Mouse (Mus musculus) common myeloid progenitor, adult 5-6 weeks (primary cell): ENCODE measurements at regions not wholly inside any gene's neighbourhood (a gene's known extent, or its start where the extent isn't known, plus 50 kb on each side); places are given as distances from the start of the nearest gene placed in this dataset.

Source experiments
- ATAC-seq: replicated peaks from 2 replicates; pipeline ENCODE4 v1.8.0; 2016; ENCODE audit warnings: low read depth, mild to moderate bottlenecking, moderate TSS enrichment, inconsistent platforms; ENCODE audit not compliant: poor library complexity, severe bottlenecking

DNA sequence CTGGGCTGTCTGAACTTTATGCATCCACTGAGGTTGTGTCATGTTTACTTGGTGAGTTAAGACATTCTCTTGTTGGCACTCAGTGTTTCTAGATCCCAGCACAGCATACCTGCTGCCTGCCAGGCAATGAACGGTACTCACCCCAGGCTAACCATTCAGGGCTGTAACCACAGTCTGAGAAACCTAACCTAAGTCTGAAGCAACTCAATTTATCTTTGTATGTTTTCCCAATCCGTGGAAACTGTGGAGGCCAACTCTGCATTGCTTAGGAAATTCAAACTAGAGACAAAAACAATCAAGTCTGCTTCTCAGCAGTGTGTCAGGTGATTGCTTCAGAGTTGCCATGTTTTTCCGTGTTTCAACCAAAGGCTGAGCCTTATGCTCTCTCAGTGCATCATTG, 118.5 kb upstream of the Ccdc122 start:
- no peak for ATAC-seq

DNA sequence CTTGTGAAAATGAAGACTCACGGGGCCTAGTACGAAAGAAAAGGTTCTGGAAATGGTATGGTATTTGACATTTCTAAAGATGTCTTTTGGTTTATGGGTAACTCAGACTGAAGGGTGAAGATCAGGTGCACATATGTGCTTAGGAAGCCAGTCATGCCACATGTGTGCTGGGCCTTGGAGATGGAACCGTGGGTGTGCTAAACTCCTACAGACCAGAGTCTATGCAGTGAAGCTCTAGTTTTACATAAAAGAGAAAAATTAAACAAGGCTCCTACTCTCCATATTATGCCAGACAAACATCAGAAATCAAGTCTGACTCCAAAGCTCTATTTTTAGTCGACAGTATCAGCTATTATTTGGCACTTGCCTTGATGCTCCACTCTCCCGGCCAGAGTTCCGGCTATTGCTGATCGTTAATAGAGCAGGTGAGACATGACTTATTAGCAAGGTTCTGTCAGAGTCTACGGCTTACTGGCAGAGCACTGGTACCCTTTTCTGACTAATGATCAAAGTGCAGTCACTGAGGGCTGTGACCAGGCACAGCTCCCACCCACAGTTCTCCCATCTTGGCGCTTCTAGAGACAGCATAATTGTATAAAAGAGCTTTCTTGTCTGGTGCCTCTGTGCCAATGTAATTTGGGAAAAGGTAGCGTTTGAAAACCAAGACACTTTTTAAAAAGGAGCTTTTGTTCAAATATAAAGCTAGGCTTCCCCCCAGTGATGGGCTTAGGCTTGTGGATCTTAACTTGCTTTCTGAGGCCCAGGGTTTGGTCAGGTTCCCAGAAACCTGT, 119.2 kb upstream of the Ccdc122 start:
- no peak for ATAC-seq

DNA sequence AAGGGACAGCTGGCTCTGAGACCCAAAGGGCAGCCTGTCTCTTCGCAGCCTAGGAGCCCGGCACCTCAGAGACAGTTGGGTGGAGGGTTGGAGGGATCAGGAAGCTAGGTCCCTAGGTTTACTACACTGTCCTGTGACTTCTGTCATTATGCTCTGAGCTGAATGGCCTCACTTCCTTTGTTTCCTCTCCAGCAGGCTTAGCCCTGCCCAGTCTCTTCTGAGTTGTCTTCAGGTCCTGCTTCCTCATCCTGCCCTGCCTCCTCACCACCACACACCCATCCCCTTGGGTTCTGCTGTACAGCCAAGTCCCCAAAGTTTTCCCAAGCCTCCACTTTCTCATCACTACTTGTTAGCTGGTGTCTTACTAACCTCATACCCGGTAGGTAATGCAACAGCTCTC, 122.7 kb upstream of the Ccdc122 start:
- ATAC-seq = peak; percentile 64

DNA sequence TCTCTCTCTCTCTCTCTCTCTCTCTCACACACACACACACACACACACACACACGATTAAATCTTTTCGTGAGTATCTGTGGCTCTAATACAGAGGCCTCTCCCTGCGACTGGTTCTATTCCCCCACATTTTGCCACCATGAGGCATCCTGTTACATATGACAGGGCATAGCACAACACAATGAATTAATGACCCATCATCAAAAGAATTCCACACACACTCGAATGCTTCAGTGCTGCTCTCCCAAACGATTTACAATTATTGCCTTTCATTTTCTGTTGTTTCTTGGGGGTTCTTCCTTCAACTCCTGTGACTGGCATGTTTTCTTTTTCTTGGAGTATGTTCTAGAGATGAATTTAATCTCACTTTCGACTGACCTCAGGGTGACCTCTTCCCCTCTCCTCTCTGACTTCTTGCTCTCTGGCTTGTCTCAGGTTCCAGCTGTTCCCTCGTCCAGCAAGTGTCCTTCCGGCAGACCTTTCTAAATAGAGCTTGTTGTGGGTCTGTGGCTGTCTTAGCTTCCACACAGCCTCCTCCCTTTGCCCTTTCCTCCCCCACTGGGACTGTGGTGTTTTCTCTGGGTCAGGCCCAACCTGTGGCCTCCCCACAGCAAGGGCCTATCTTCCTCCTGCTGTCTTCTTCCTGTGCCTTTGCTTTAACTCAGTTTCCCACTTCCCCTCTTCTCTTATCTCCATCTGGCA, 124.1 kb upstream of the Ccdc122 start:
- ATAC-seq = peak; percentile 81

DNA sequence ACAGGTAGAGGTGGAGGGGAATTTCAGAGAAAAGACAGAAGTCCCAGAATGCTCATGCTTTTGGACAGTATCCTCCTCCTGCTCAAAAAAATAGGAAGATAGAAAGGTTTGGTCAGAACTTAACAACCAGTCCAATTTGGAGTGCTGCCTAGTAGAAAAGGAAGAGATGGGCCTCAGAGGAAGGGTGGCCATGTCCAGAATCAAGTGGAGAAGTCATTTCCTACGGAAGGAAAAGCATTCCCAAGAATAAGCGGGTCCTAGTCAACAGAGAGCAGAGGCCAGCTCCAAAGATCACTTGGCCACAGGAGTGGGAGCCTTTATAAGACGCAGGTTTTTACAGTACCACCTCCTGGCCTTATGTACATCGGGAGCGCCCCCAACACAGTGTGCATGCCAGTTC, 125.3 kb upstream of the Ccdc122 start:
- no peak for ATAC-seq

DNA sequence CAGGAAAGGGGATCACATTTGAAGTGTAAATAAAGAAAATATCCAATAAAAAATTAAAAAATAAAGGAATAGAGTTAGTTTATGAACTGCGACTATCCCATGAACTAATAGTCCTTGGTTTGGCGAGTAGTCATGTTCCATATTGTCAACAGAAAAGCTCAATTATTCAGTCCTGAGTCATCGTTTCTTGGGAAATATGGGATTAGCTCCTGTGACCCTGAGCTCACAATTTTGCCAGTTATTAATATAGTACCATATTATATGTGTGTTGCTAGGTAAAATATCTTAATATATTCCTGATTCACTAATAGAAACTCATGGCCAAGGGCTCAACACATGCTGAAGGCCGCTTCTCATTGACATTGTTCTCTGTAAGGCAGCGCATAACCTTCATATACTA, 126.4 kb upstream of the Ccdc122 start:
- ATAC-seq = no peak

DNA sequence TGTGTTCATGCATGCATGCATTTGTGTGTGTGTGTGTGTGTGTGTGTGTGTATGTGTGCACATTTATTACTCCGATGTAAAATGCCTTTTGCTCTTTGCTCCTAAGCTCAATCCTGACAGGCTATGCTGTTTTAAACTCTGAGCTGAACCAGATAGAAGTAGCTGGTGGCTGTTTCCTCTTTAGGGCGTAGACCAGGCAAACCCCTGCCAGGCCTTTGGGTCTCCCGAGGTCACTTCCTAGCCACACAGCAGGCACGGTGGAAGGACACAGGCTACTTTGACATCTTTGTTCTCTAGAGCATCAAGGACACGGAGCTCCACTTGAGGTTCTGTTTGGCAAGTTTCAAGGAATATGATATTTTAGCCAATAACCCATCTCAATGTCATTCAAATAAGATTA, 128.6 kb upstream of the Ccdc122 start:
- ATAC-seq = no peak

DNA sequence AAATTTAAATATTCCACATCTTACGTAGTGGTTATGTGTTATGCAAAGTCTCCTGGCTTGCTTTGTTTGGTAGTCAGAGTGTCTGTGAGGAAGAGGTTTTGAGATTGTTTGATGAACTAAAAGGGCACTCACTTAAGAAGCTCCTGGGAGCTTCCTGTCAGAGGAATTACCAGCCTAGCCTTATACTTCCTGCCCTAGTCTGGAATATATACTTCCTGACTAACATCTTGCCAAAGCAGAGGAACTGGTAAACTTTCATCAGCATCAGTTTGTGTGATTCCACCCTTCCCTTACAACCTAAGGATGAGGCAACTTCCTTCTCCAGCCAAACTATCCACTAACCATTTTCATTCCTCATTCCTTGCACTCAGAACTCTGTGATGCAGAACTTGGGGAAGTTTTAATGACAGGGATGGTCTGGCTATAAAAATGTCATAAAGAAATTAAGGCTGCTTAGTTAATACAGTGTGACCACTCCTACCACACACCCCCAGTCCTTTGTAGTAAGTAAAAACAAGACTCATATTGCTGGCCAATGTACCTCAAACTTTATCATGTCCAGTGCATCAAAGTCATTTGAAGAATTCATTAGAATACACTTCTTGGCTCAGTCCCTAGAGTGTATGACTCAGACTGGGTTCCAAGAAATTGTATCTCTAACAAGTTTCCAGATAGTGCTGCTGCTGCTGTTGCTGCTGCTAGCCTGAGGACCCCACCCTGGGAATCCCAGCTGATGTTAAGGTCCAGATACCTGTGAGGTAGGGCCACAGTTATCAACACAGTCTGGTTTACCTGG, 133.4 kb upstream of the Ccdc122 start:
- ATAC-seq = no peak

DNA sequence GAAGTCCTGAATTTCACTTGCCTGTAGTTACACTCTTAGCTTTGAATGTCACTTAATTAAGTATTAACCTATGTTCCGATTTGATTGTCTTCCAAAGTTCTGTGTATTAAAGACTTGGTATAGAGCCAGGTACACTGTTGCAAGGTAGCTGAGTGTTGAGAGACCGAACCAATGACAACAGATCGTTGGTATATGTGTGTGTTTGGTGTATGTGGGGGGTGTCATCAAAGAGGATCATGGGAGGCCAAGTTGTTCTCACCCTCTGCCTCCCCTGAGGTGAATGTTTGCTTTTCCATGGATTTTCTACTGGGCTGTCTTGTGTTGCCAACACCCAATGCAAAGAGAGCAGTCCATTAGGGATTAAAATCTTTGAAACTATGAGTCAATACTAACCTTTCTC, 135.1 kb upstream of the Ccdc122 start:
- ATAC-seq = no peak

DNA sequence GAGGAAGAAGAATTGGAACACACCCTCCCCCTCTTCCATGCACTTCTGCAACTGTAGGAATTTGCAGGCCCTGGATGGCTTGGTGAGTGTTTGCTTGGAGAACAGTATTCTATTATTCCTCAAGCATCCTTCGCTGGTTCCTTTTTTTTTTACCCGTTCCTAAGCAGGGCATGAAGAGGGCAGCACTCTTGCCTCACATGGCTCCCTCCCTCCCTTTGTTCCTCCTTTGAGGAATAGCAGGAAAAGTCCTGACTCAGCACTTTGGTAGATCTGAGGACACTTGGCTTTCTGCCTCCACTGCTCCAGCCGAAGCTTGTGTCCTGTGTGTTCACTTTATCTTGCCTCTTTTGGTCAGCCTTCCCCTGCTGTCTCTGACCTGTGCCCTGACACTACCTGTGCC, 137.2 kb upstream of the Ccdc122 start:
- no peak for ATAC-seq

DNA sequence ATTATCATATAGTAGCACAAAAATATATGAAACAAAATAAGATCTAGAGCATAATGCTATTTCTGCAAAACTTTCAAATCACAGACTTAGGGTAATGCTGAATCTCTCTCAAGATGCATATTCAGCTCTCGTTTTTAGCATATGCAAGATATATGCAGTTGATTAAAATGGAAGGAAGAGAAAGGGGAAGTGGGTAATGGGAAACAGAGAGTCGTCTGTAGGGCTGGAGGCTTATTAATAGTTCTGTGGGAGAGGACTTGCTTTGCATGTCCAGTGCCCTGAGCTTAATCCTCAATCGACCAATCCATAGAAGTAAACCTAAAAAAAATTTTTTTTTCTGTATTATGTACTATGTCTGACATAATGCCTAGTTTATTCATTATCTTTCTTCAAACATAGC, 148.9 kb upstream of the Ccdc122 start:
- peak; percentile 46; the same call in 1 of the 2 replicates for ATAC-seq

DNA sequence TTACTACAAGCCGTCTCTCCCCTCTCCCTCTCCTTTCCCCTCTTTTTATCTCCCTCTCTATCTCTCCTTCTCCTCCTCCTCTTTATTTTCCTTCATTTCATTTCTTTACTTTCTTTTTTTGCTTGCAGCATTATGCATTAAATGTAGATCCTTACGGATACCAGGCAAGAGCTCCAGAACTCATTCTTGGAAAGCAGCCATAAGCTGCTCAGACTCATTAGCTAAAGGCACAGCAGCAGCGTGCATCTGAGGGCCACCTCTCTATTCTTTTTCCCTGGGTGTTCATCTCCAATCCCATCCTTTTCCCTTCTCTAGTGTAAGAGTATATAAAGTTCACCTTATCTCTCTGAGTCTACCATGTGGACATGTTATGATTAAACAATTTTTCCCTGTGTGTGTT, 149.4 kb upstream of the Ccdc122 start:
- no peak for ATAC-seq

DNA sequence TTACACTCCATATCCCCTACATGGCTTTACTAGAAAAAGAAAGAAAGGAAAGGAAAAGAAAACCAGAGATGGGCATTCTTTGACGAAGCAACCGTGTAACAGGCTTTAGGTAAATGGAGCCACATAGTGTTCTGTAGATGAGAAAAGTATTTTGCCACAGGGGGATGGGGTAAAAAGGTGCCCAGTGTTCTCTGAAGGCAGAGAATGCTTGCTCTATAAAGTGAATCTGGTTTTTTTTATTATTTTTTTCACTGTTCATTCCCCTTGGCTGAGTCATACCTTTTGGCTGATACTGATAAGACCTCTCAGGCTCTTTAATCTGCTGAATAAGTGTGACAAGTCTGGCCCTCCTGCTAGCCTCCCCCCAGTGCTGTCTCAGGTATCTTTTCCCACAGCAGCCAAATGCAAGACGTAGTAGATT, 153.3 kb upstream of the Ccdc122 start:
- peak; percentile 88 for ATAC-seq

DNA sequence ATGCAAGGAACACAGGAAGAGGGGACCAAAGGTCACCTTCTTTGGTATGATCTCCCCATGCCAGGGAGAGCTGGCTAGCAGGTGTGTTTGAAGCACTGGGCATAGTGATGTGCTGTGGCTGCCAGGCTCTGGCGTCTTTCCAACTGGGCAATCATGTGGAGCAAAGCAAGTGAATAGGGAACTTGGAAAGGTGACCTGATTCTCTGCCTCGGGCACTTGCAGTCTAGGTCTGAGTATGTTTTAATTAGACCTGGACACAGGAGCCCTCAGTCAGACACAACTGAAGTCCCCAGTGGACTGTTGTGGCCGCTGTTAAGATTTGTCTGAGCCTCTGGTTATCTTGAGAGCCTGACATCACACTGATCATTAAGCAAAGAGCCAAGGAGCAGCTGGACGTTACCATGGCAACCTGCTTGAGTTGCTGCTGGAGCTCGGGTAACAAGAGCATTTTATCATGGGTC, 153.8 kb upstream of the Ccdc122 start:
- 0 out of 2 replicates have a peak, but pooled peaks have one; percentile 28 for ATAC-seq

DNA sequence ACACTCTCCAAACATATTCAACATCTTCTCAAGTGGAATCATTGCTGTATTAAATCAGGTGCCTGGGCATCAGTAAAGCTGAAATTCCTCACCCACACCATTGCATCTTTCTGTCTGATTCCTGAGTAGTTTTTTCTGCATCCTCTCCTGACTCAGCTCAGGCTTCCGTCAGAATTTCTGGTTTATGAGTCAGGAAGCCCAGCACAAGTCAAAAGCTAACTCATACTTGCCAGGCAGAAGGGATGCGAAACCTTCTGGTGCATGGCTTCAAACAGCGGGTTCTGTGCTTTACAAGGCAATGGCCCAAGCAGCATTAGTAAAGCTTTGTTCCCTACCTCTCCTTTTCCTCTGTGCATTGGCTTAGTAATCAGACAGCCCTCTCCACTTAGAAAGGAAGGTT, 155.7 kb upstream of the Ccdc122 start:
- no peak for ATAC-seq

DNA sequence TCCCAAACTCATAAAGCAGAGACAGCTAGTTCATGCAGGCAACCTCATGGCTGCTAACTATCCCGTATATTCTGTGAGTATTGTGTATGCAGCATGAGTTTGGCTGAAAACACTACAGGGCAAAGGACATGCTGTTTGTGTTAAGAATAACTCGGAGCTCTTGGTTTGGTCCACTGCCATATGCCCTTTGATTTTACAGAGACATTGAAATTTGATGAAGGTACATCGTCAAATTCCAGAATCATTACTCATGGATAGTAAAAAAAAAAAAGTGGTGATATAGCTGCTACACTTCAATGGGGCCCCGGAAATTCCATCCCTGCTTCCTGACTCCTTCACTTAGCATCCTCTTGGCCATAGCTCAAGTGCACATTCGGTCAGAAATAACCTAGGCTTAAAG, 159.3 kb upstream of the Ccdc122 start:
- no peak for ATAC-seq

DNA sequence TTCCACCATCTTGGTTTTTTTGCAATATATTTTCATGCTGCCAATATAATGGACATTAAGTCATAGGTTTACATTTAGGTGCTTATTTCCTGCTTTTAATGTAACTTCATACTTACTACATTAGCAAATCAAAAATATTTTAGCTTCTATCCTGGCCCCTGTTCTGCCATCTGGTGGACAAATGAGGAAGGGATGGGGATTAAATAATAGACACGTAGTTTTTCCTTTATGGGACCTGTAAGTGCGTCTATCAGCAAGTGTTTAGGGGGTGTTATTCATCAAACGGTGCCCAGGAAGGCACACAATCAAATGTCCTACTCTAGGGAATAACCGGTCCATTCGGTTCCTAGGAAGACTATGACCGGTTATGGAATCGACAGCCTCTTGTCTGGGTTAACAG, 160.6 kb upstream of the Ccdc122 start:
- peak; percentile 68; the same call in 1 of the 2 replicates for ATAC-seq

DNA sequence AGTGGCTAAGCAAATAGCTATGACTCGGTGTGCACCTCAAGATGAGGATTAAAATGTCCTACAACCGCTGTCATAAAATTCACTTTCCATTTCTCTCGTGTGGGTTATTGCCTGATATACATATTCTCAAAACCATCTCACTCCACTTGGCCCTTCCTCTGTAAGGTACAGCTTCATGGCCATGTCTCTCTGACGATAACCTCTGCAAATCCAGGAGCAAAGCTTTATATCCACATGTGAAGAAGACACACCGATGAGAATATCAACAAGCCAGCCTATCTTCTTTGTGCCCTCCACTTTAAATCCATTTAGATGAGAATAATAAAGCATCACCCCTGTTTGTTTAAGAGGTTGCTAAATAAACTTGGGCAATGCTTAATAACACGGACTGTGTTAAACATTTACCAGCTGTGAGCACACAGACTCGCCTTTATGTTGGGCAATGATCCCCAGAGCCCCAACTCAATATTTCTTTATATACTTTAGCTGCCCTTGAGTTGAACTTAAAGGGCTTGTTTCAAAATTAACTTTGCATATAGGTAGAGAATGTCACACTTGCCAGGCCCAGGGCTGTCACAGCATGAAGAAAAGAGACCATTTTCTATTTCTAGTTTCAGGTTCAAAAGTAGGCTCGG, 161.2 kb upstream of the Ccdc122 start:
- ATAC-seq = no peak

DNA sequence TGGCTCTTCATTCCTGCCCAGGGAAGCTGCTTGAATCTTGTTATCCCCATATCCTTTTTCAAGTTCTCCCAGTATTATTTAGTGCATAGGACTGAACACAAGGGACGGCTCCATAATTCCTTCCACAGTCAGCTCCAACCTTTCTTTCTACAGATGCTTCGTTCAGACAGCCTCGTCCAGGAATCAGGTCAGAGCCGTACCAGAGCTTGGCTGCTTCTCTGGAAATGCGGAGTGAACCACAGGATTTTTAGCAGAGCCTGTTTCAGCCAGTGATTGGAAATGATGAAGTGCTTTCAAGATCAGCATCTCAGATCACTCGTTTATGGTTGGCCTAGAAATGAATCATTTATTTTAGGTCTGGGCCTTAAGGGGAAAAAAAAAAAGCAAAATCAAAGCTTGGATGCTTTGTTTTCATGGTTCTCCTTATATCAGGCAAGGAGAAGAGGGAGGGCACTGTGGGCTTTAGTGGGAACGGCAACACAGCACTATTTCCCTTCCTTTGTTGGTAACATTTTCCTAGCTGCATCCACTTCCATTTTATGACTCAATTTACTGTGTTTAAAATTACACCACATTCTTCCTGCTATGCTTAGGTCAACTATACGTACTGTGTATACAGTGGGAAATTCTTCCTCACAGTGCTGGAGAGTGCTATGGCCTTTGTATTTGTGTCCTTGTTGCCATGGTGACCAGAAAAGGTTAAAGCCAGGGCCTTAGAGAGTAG, 161.9 kb upstream of the Ccdc122 start:
- peak; percentile 71 for ATAC-seq

DNA sequence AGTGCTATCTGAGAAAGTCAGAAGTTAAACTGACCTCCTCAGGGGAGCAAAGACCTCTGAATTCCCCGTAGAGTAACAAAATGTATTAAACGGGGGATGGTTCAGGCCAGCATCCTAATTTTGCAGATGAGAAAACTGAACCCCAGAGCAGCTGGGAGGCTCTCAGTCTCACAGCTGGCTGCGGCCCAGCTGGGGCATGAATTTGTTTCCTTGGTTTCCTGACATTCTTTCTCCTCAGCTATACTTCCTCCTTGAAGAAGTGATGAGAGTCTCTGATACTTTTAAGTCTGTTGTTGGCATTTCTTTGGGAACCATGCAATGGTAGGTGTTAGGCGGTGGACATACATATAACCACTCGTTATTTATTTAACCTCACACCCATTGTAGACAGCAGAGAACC, 162.9 kb upstream of the Ccdc122 start:
- no peak; the same call in 1 of the 2 replicates for ATAC-seq
